Mouse (Mus musculus) E14TG2a.4 (cell line): ENCODE results near the gene Slfn9.
"Not testable (repeated sequence)": the region's sequence is repeated elsewhere in the genome, so short reads cannot be mapped to it uniquely, and the experiment has no call there.

Experiments
- H3K27me3 ChIP-seq: 2 replicates; pipeline ENCODE4 v1.6.1; 2014; ENCODE audit warnings: low read length, control low read depth; ENCODE audit not compliant: insufficient read depth
- H3K36me3 ChIP-seq: 2 replicates; pipeline ENCODE4 v1.6.1; 2014; ENCODE audit warnings: low read length, control low read depth; ENCODE audit not compliant: insufficient read depth
- H3K4me1 ChIP-seq: replicated peaks from 2 replicates; pipeline ENCODE4 v1.6.1; 2014; ENCODE audit warnings: low read depth, low read length, control low read depth
- H3K4me3 ChIP-seq: replicated peaks from 2 replicates; pipeline ENCODE4 v1.5.1; 2014; ENCODE audit warnings: mild to moderate bottlenecking, low read length
- H3K9me3 ChIP-seq: 2 replicates; pipeline ENCODE4 v1.6.1; 2014; ENCODE audit warnings: low read length, control low read depth
- CTCF ChIP-seq: conservative IDR thresholded peaks from 2 replicates; pipeline ENCODE4 v1.5.1; 2014; ENCODE audit warnings: low read length
- NANOG ChIP-seq: IDR thresholded peaks from 2 replicates; pipeline ENCODE4 v1.6.1; 2014; ENCODE audit warnings: borderline replicate concordance, low read length, mixed read lengths
- POU5F1 ChIP-seq: IDR thresholded peaks from 2 replicates; pipeline ENCODE4 v1.6.1; 2014; ENCODE audit warnings: low read length, borderline replicate concordance

Slfn9 gene

GRCm38 (mm10) chr11:83016093-83016492 lies 24.5 kb upstream of the Slfn9 start:
- no peak for TF ChIP-seq NANOG
- no peak for TF ChIP-seq CTCF
- TF ChIP-seq POU5F1 = no peak
- no peak overlapping the region for H3K4me3 ChIP-seq
- no peaks in the 10 kb centered on the region for H3K9me3 ChIP-seq

DNA sequence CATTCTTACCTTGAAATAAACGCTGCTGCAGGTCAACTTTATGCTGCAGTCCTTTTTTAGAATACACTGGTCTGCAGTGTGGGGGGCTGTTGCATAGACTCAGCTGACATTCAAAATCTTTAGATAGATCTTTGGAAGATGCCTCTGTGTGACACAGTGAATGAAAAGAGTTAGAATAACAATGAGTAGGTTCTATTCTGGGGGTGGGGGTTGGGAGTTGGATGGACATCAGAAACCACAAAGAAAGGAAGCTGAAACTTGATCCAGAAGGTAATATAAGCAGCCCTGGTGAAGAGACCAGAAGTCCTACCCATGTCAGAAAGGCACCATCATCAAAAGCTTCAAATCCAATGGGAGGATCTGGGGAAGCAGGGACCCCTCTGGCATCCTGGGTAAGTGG lies 21.7 kb upstream of the Slfn9 start:
- Histone ChIP-seq H3K36me3 (0 out of 2 replicates have a peak, but pooled peaks cover 3% of the 10 kb centered on the region), H3K27me3 (no peaks in the 10 kb centered on the region), H3K4me1 (peaks cover 6% of the 10 kb centered on the region), H3K4me3 (no peak overlapping the region), H3K9me3 (no peaks in the 10 kb centered on the region)
- TF ChIP-seq POU5F1 (no peak), CTCF (no peak), NANOG (no peak)

More at GRCm38 (mm10) chr11:83016093-83016492, 24.5 kb upstream of the Slfn9 start:
- Histone ChIP-seq H3K4me1 (peaks cover 14% of the 10 kb centered on the region), H3K36me3 (0 out of 2 replicates have a peak, but pooled peaks cover 3% of the 10 kb centered on the region), H3K27me3 (peaks cover 8% of the 10 kb centered on the region)

GRCm38 (mm10) chr11:82990612-82991385 lies 831 bp downstream of the Slfn9 start:
- H3K4me3 ChIP-seq, H3K9me3 ChIP-seq, H3K27me3 ChIP-seq: not testable (repeated sequence)
- peaks cover 51% of the 10 kb centered on the region for H3K4me1 ChIP-seq
- H3K36me3 ChIP-seq = peaks cover 20% of the 10 kb centered on the region

- Histone ChIP-seq H3K36me3 (peaks cover 27% of the 10 kb centered on the region), H3K4me3 (peak overlapping the region; percentile 39; the same call in 1 of the 2 replicates), H3K4me1 (peaks cover 48% of the 10 kb centered on the region), H3K27me3 (peaks cover 3% of the 10 kb centered on the region; the same call in 1 of the 2 replicates), H3K9me3 (no peaks in the 10 kb centered on the region)
- TF ChIP-seq CTCF = no peak
- TF ChIP-seq POU5F1 = no peak
- TF ChIP-seq NANOG = no peak
Observed at GRCm38 (mm10) chr11:82989357-82989756, 2.3 kb downstream of the Slfn9 start.

- H3K4me3 ChIP-seq = no peak overlapping the region
- peaks cover 32% of the 10 kb centered on the region for H3K36me3 ChIP-seq
- no peak for TF ChIP-seq NANOG
- no peak for TF ChIP-seq CTCF
- TF ChIP-seq POU5F1 = no peak
- H3K9me3 ChIP-seq = no peaks in the 10 kb centered on the region
- peaks cover 37% of the 10 kb centered on the region for H3K4me1 ChIP-seq
- peaks cover 3% of the 10 kb centered on the region; the same call in 1 of the 2 replicates for H3K27me3 ChIP-seq
Observed at GRCm38 (mm10) chr11:82987621-82988020, 4.0 kb downstream of the Slfn9 start.

GRCm38 (mm10) chr11:82983193-82983592 lies 8.4 kb downstream of the Slfn9 start:
- peaks cover 52% of the 10 kb centered on the region for H3K36me3 ChIP-seq
- TF ChIP-seq POU5F1 = no peak
- no peak for TF ChIP-seq CTCF
- TF ChIP-seq NANOG = no peak
- no peaks in the 10 kb centered on the region for H3K9me3 ChIP-seq
- H3K4me1 ChIP-seq = peaks cover 10% of the 10 kb centered on the region
- H3K27me3 ChIP-seq = no peaks in the 10 kb centered on the region
- no peak overlapping the region for H3K4me3 ChIP-seq

- H3K27me3 ChIP-seq, H3K9me3 ChIP-seq: not testable (repeated sequence)
- peaks cover 46% of the 10 kb centered on the region for H3K36me3 ChIP-seq
Observed at GRCm38 (mm10) chr11:82982409-82982808, 9.2 kb downstream of the Slfn9 start.

DNA sequence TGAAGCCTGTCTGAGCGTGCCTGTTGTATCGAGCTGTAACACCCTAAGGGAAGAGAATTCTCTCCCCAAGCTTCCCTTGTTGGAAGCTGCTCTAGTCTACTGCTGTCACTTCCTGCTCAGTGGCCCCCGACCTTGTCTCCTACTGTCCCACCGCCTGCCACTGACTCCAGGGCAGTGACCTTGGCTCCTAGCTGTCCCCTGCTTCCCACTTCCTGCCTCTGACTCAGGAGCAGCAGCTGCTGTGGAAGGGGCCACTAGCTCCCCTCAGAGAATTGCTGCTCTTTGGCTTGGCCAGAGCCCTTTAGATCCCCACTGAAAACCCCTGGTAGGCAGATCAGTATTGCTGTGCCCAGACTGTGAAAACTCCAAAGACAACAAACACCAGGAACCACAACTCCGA lies 17.7 kb downstream of the Slfn9 start:
- H3K4me1 ChIP-seq = no peaks in the 10 kb centered on the region
- H3K9me3 ChIP-seq = no peaks in the 10 kb centered on the region
- H3K36me3 ChIP-seq = peaks cover 3% of the 10 kb centered on the region; the same call in 1 of the 2 replicates
- no peak overlapping the region for H3K4me3 ChIP-seq
- TF ChIP-seq NANOG = no peak
- TF ChIP-seq CTCF = no peak
- TF ChIP-seq POU5F1 = no peak
- peaks cover 21% of the 10 kb centered on the region for H3K27me3 ChIP-seq

More at GRCm38 (mm10) chr11:82982409-82982808, 9.2 kb downstream of the Slfn9 start:
- H3K4me1 ChIP-seq, H3K4me3 ChIP-seq: not testable (repeated sequence)

- Histone ChIP-seq H3K36me3 (no peaks in the 10 kb centered on the region), H3K4me3 (no peak overlapping the region), H3K9me3 (no peaks in the 10 kb centered on the region), H3K4me1 (no peaks in the 10 kb centered on the region), H3K27me3 (peaks cover 23% of the 10 kb centered on the region)
- TF ChIP-seq POU5F1 (no peak), CTCF (no peak), NANOG (no peak)
Observed at GRCm38 (mm10) chr11:82971590-82971974, 20.0 kb downstream of the Slfn9 start.
